Mouse (Mus musculus): Measurements from ENCODE around the gene Prpf18.

DNA sequence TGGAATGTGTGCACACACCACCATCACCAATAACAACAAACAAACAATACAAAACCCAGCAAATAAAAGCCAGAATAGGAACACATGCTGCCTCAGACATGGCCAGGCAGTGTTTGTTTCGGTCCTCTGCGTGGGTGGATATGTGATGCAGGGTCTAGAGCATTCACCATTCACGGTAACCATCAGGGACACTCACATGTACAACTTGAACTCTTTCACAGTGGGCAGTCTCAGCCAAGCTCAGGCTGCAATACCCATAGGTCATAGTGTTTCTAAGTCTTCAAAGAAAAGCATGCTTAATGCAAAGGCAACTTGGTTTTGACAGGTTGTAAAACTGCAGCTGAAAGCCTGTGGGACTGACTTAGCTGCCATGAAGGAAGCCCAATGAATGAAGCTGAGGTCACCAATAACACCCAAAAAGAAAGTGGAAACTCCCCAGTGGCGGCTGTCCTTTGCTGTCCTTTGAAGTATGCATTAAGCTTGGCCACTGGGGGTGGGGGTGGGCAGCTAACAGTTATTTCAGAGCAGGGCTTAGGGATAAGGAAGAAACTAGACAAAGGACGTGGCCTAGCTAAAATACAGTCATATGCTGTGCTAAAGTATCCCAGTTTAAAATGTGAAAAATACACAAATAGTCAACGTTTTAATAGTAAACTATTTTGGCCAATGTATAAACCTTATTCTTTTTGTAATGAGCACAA lies 31.9 kb downstream of the Prpf18 start:
- TF ChIP-seq CTCF (IDR thresholded peaks at IDR 0.05; ENCODE audit: borderline replicate concordance, insufficient read depth, low read depth, low read length) (no peak), POLR2A (IDR thresholded peaks at IDR 0.05; ENCODE audit: borderline replicate concordance, insufficient read depth, low read length) (no peak)
